Mouse (Mus musculus) monocyte, adult 2 months (primary cell): ENCODE data around the gene Tmem132c.

Experiments
- DNase-seq, 2 experiments: peaks; one replicate each; pipeline ENCODE4 v3.0.0; 2022; ENCODE audit warnings: low spot score in 2 of 2, low read depth in 1 of 2

Tmem132c gene

DNA sequence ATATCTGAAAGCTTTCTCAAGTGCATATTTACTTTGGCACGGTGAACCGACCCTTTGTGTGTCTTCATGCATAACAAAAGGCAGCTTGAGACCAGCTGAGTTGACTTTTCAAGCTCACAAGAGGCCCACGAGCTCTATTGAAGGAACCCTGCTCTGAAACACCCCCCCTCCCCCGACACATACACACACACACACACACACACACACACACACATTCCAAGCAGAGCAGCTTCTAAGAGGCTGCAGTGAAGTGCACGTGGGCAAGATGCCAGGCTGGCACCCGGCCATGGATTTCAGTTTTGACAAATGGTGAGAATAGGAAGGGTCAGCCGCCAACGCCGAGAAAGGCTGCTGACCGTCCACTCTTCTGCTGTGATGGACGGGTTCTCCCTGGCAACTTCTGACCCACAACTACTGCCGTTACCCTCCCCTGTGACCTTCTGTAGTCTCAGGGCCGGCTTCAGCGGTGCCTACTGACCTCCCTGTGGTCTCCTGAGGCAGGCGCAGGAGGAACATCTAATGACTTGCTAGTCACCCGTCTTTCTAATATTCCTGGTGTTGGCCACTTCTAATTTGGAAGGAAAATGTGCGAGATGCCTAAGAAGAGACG is 163.9 kb downstream of the Tmem132c start:
- DNase-seq: no peak

DNA sequence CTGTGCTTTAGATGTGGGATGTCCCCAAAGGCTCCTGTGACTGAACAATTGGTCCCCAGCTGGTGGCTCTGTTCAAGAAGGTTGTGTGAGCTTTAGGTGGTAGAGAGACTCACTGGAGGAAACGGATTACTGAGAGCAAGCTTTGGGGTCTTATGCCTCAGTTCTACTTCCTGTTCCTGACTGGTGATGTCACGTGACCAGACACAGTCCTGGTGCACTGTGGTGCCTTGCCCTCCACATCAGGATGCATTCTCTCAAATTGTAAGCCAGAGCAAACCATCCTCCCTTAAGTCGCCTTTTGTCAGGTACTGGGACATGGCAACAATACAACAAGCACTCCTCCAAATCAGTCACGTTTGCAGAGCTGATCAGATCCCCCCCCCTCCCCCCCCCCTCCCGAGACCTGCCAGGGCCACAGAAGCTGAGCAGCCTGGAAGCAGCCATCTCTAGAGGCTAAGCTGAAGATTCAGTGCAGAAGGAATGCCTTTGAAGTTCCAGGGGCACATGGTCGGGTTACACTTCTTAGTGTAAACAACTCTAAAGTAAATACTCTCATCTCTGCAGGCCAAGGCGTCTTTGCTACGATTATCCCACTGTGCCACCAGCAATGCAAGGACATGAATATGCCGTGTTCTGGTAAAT is 164.5 kb downstream of the Tmem132c start:
- no peak for DNase-seq

- DNase-seq: no peak
Observed at GRCm38 (mm10) chr5:127416536-127416935, 174.9 kb downstream of the Tmem132c start.

GRCm38 (mm10) chr5:127423936-127424335 is 182.3 kb downstream of the Tmem132c start:
- DNase-seq: no peak

DNA sequence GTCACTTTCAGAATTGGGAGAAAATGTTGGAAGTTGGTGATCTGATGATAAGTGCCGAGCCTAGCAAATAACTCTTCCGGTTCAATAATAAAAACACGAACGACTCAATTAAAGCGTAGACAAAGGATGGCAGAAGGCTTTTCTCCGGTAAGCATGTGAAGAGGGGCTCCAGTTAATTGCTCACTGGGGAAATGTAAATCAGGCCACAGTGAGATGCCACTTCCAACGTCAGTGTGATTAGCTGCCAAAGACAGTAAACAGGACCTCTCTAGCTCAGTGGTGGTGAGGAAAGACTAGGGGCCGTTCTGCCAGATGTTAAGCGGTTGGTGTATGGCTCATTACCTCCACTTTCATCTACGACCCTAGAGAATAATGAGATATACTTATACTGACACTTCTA is 187.5 kb downstream of the Tmem132c start:
- no peak for DNase-seq

DNA sequence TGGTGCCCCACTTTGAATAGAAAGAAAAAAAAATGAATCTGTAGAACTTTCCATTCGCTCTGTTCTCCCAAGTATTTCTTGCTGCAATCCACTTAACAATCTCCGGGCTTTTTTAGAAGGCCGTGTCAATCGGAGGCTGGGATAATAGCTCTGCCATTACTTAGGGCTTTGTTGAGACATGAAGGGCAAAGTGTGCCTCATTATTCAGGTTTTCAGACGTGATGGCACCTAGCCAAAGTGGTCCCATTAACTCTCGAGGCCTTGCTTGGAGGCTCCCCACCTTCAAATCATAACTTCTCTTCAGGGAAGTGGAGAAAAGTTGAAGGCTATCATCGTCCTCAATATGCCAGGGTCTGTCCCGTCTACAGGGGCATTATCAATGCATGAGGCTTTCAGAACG is 190.0 kb downstream of the Tmem132c start:
- DNase-seq: no peak

DNA sequence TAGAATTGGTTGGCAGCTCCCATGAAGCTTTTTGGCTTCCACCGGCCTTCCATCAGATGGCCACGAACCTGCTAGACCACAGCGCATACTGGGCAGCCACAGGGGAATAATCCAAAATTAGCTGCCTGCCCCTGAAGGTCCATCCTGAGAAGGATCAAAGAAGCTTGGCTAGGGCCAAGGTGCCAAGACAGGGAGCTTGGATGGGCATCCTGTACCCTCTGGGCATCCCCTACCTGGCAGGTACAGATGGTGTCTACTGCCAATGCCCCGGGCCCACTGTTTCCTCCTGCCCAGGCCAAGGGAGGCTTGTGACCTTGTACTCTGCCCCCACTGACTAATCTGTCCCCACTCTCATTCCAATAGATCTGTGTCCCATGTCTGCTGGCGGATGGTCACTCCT is 195.2 kb downstream of the Tmem132c start:
- DNase-seq: no peak

GRCm38 (mm10) chr5:127438639-127439038 is 197.0 kb downstream of the Tmem132c start:
- no peak for DNase-seq

DNA sequence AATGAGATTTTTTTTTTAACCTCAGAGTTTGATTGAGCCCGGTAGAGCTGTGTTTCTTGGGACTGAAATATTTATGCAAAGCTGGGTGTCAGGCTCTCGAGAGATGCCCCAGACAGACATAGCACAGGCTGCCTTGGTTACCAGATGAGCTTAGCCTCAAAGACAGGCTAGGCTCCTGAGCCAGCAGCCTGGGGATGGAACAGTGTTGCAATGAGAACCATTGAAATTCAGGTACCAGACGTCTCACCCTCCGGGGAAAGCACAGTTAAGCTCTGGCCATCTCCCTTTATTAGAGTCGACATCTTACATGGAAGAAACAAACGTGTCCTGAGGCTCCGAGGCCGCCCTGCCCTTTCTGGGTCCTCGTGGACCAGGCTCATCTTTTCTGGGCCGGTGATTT is 200.4 kb downstream of the Tmem132c start:
- DNase-seq: no peak

DNA sequence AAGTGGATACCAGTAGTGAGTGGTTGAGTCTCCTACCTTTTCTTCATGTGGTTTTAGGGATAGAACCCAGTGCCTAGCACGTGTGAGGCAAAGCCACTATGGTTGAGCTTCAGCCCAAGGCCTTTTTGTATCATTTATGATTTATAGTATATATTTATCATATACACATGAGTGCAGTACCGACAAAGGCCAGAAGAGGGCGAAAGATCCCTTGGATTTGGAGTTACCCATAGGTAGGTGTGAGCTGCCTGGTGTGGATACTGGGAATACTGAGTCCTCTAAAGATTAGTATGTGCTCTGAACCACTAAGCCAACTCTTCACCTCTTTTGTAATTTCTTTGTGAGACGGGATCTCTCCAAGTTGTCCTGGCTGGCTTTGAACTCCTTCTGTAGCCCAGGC is 212.0 kb downstream of the Tmem132c start:
- DNase-seq: no peak

DNA sequence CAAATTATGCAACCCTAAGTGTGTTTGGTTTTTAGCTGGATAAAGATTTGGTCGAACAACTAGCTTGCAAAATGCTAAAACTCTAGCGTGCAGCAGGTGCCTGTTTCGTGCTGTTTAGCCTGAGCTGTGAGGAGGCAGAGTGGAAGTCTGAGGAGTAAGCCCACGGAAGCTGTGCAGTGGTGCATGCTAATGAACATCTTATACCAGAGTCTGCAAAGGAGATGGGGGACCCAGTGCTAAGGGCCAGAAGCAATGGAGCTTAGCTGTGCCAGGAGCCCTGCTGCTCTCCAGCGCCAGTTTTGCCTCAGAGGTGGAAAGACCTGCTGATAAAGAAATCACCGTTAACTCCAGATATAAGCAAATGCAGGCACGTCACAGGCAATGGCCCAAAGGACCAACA is 212.5 kb downstream of the Tmem132c start:
- no peak for DNase-seq

- DNase-seq: no peak
Observed at GRCm38 (mm10) chr5:127456076-127456475, 214.5 kb downstream of the Tmem132c start.

DNA sequence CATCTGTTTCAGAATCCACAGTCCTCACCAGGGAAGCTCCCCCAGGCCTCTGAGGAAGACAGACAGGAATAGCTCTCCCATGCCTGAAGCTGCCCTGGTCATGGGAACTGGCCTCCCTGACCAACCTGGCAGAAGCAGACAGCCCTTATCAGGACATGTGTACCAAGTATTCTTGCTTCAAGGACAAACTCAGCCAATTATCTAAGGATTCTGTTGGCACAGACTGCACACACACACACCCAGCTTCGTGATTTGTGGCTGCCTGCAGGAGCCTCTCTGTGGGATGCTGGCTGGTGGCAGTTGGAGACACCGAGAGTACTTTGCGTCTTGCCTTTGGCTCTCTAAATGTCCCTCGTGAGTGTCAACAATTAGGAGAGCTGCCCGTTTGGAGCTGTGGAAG is 226.5 kb downstream of the Tmem132c start:
- DNase-seq: no peak

GRCm38 (mm10) chr5:127470351-127470750 is 228.7 kb downstream of the Tmem132c start:
- DNase-seq: no peak

- DNase-seq: no peak
Observed at GRCm38 (mm10) chr5:127471902-127472301, 230.3 kb downstream of the Tmem132c start.

GRCm38 (mm10) chr5:127473706-127474105 is 232.1 kb downstream of the Tmem132c start:
- no peak for DNase-seq

DNA sequence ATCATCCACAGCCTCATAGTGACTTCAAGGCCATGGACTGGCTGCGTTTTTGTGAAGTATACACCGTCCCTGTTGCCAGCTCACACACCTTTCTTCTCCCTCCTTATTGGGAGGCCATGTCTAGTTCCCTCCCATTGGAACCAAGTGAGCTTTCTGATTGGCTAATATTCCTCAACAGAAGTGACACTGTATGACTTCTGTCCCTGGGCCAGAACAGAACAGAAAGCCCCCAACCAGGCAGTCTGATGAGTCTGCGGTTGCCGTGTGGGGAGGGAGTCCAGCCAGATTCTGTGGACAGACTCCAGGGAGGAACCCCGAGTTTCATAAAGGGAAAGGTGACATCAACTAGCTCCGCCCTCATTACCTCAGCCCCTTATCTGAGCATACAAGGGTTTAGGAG is 233.2 kb downstream of the Tmem132c start:
- no peak for DNase-seq

DNA sequence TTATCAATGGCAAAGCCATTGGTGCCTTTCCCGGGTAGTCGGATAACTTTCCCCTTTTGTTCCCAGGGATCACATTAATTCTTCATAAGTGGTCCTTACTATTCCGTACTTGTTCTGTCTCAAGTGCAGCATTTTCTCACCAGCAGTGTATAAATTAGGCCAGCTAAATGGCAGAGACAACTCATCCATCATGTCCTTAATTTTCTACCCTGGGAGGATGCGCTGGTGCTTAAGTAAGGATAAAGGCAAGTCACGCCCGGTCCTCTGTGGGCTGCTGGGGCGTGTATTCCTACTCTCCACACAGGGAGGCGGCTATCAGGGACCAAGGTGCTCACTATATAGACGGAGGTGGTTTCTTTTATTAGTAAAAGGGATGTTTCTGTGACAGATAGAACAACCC is 236.2 kb downstream of the Tmem132c start:
- no peak for DNase-seq

GRCm38 (mm10) chr5:127478322-127478721 is 236.7 kb downstream of the Tmem132c start:
- no peak for DNase-seq

GRCm38 (mm10) chr5:127480931-127481330 is 239.3 kb downstream of the Tmem132c start:
- no peak for DNase-seq

DNA sequence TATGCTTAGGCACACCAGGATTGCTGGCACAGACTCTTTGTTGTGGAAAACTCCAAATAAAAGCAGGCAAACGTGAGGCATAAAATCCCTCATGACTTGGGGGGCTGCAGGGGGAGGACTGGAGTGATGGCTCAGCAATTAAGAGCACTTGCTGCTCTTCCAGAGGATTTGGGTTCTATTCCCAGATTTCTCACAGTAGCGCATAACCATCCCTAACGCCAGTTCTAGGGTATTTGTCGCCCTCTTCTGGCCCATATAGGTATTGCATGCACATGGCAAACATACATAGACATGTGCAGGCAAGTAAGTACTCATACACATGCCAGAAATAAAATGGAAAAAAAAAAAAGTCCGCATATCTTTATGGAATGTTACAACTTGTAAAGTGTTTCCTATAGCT is 239.8 kb downstream of the Tmem132c start:
- DNase-seq: no peak

DNA sequence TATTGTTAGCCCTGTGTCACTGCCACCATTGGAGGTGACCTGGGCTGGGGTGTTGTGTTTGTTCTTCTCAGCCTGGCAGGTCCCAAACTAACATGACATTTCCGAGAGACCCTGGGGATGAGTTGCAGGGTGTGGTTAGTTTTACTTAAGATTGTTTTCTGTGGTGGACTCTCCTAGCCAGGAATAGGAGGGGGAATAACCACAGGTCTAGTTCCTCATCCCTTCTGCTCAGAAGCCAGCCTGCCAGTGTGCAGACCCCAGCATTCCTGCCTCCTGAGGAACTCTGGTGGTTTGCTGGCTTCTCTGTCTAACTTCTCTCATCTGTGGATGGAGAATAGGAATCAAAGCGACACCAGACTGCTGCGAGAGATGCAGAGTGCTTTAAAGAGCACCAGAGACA is 240.7 kb downstream of the Tmem132c start:
- no peak for DNase-seq

- no peak for DNase-seq
Observed at GRCm38 (mm10) chr5:127483955-127484659, 242.5 kb downstream of the Tmem132c start.
